Mouse (Mus musculus) T-helper 2 cell (primary cell): ENCODE data around the gene Gm28845.
"Not testable (repeated sequence)": the region's sequence is repeated elsewhere in the genome, so short reads cannot be mapped to it uniquely, and the experiment has no call there.

Experiments used
- in situ Hi-C: fragments of 300-600 bp; cut with MboI, MseI; formaldehyde crosslinking; loops from one replicate; pipeline ENCODE4 v1.15.1; 2025; ENCODE audit warnings: high pct_unique_total_duplicates

The Gm28845 gene

DNA sequence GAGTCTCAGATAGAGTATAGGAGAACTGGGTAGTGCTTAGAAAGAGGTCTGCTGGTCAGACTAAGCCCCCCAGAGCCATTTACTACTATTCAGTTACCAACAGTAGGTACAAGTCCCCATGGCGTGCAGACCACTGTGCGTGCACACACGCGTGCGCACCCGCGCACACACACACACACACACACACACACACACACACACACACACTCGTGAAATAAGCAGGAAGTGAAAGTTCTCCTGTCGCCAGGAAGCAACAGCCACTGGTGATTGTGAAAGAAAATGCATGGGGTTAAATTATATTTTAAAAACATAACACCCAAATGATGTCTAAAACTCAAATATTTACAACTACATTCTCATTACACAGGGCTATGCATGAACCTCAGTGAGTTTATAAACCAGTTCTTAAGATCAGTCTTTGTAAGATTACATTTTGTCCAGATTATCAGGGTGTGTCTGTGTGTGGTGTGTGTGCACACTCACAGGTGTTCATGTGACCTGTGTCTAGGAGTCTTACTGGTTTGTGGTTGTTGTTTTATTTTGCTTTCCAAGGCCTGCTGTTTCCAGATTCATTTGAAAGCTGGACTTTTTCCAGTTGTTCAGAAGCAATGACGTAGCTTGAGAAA lies 11.6 kb downstream of the Gm28845 start:
- in situ Hi-C loops = no loop called here

GRCm38 (mm10) chr1:65103273-65103672 lies 16.1 kb downstream of the Gm28845 start, which contains the start of gene Cryga:
TSS of gene Cryga (minus strand) at chr1:65103373.
- in situ Hi-C loops = no loop called here

GRCm38 (mm10) chr1:65096953-65097352 lies 22.4 kb downstream of the Gm28845 start:
- in situ Hi-C loops = no loop called here

GRCm38 (mm10) chr1:65091566-65091965 lies 27.8 kb downstream of the Gm28845 start:
- in situ Hi-C loops = no loop called here

- in situ Hi-C loops = no loop called here
These were observed 29.0 kb downstream of the Gm28845 start for GRCm38 (mm10) chr1:65090370-65090769.

DNA sequence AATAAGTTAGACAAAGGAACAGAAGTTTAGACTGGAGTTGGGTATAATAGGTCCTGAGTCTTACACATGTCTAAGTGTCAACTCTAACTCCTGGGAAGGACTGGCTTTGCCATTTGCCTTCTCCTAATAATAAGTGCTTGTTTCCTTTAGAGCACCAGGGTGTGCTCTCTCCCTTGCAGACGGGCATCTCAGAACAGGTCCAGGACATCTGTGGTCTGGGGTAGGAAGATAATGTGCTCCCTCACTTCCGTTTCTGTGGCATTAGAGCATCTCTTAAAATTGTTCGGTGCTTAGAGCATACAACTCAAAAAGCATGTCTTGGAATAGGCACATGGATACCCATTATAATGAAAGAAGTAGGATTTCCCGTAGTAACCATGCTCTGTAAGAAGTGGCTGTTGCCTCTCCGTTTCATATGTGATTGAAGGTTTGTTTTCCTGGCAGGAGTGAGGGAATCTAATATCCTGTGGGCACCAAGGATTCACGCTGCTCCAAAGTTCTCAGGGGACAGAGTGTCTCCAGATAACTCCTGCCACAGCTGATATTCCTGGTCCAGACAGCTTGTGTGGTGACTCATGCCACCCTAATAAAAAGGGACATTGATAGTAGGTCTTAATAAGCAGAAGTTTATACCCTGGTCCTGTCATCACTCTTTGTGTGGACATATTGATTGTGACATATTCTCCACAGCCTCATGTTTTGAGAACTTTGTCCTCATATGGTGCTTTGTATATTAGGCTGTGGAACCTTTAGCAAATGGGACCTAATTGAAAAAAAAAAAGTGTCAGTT lies 30.6 kb downstream of the Gm28845 start:
- in situ Hi-C loops = no loop called here

- in situ Hi-C loops = no loop called here
These were observed 37.2 kb downstream of the Gm28845 start, which contains the start of gene Crygb for GRCm38 (mm10) chr1:65082188-65082587. TSS of gene Crygb (minus strand) at chr1:65082288.

DNA sequence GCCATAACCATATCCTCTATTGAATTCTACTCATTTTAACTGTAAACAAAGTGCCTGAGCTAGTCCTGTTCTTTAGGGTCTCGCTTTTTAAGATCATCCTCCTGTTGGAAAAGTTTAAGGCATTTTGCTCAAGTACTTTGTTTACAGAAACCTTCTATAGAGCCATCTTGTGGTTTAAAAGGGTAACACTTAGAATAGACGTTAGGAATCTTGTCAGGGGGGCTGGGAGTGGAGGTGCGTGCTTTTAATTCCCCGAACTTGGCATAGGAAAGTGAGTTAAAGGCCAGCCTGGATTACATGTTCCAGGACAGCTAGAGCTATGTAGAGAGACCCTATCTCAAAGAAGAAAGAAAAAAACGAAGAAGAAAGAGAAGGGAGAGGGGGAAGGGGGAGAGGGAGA lies 43.8 kb downstream of the Gm28845 start:
- in situ Hi-C loops = no loop called here

- in situ Hi-C loops = no loop called here
These were observed 45.8 kb downstream of the Gm28845 start, which contains the start of gene Crygc for GRCm38 (mm10) chr1:65073589-65073988. TSS of gene Crygc (minus strand) at chr1:65073689.

GRCm38 (mm10) chr1:65067842-65068241 lies 51.5 kb downstream of the Gm28845 start:
- in situ Hi-C loops = no loop called here

DNA sequence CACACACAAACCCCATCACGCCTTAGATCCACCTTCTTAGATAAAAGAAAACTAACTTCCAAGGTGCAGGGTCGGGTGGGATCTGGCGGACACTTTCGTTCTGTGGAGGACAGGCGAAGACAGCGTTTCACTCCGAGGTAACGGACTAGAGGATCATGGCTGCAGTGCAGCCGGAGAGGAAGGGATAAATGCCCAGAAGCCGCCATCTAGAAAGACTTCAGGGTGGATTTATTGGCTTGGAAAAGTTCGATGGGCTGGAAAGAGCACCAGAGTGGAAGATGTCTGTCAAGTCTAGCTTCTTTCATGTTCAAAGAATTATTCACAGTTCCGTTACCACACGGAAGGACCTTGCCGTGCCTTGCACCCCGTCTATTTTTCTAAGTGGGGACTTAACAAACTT lies 55.2 kb downstream of the Gm28845 start:
- in situ Hi-C loops = no loop called here

DNA sequence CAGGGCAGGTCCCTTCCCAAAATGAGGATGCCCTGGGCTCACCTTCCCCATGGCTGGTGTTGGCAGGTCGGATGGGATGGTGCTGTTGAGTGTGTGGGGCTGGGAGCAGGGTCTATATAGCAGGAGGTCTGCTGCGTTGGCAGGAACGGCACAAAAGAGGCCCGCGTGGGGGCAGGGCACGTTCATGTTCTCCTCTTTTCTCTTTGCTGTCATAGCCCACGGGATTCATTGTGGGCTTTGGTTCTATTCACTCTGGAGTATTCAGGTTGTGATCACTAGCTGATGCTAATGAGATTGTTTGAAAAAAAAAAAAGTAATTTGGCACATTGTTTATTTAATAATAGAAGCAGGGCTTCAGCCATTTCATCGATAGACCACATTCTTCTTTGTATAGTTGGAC lies 56.0 kb downstream of the Gm28845 start, which contains the start of gene Crygd:
TSS of gene Crygd (minus strand) at position 101 of the 400 bp plus-strand sequence.
- in situ Hi-C loops = no loop called here

DNA sequence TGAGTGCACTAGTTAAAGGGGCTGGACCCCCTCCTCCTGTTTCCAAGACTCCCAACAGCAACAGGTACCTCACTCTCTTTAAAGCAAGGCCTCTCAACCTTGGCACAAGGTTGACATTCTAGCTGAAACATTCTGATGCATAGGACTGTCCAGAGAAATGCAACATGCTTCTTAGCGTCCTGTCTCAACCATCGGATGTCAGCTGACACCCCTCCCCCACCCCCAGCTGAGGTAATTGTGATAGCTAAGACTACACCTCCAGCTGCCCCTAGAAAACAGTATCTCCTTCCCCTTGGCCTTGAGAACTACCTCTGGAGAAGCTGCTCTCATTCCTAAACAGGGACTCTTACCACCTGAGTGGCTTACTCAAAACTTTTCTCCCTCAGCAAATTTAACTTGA lies 67.2 kb downstream of the Gm28845 start:
- in situ Hi-C loops = no loop called here

- in situ Hi-C loops = no loop called here
These were observed 67.7 kb downstream of the Gm28845 start for GRCm38 (mm10) chr1:65051696-65052095.

- in situ Hi-C loops = not testable (repeated sequence)
These were observed 68.4 kb downstream of the Gm28845 start, which contains the start of gene Cryge for GRCm38 (mm10) chr1:65050952-65051351. TSS of gene Cryge (minus strand) at chr1:65051149.
